Mouse (Mus musculus) kidney, embryonic 16.5 days (tissue): ENCODE data around the gene 0610010K14Rik. TPM values are rescaled to one million over a fixed set of nuclear protein-coding genes. Genes with fewer than 3 reads are reported as not detected.

Experiments used
- ATAC-seq: fragments of 200-750 bp; cut with Nextera tagmentation; 2 replicates; pipeline ENCODE4 v1.8.0; 2017; ENCODE audit warnings: moderate TSS enrichment; ENCODE audit not compliant: low FRiP score, low TSS enrichment
- H3K27ac ChIP-seq: fragments of 300-500 bp; sonication (generic); 2 replicates; pipeline ENCODE4 v1.5.1; 2014; ENCODE audit warnings: low read length
- H3K27me3 ChIP-seq: fragments of 300-500 bp; sonication (generic); 2 replicates; pipeline ENCODE4 v1.6.1; 2014; ENCODE audit warnings: low read length, control low read depth, mixed read lengths; ENCODE audit not compliant: insufficient read depth
- H3K36me3 ChIP-seq: fragments of 300-500 bp; sonication (generic); 2 replicates; pipeline ENCODE4 v1.6.1; 2014; ENCODE audit warnings: low read length, control low read depth, mixed read lengths; ENCODE audit not compliant: insufficient read depth
- H3K4me1 ChIP-seq: fragments of 300-500 bp; sonication (generic); 2 replicates; pipeline ENCODE4 v1.6.1; 2014; ENCODE audit warnings: low read length, control low read depth, mixed read lengths; ENCODE audit not compliant: insufficient read depth
- H3K4me2 ChIP-seq: fragments of 300-500 bp; sonication (generic); replicated peaks from 2 replicates; pipeline ENCODE4 v1.6.1; 2014; ENCODE audit warnings: low read depth, low read length
- H3K4me3 ChIP-seq: fragments of 300-500 bp; sonication (generic); 2 replicates; pipeline ENCODE4 v1.5.1; 2014; ENCODE audit warnings: mild to moderate bottlenecking, low read length
- H3K9ac ChIP-seq: fragments of 300-500 bp; sonication (generic); replicated peaks from 2 replicates; pipeline ENCODE4 v1.6.1; 2014; ENCODE audit warnings: low read length
- H3K9me3 ChIP-seq: fragments of 300-500 bp; sonication (generic); 2 replicates; pipeline ENCODE4 v1.6.1; 2016; ENCODE audit warnings: low read length, control low read depth
- WGBS: fragments of 180-500 bp; shearing (Covaris S2); extraction: QIAGEN DNeasy Blood & Tissue Kit; methylation state at CpG from one replicate; pipeline ENCODE4 v1.1.7; 2014; 5-methylcytosine and 5-hydroxymethylcytosine counted together
- polyA plus RNA-seq: library from polyadenylated mRNA; unstranded; fragments of >200 nt; fragmentation: Nextera tagmentation; extraction: Ambion mirVana; gene quantifications from 2 replicates; pipeline ENCODE4 v1.2.1, GENCODE M21; 2015

Gene 0610010K14Rik
- polyA plus RNA-seq, 1 experiment from 2014 or later, result 170 TPM

DNA sequence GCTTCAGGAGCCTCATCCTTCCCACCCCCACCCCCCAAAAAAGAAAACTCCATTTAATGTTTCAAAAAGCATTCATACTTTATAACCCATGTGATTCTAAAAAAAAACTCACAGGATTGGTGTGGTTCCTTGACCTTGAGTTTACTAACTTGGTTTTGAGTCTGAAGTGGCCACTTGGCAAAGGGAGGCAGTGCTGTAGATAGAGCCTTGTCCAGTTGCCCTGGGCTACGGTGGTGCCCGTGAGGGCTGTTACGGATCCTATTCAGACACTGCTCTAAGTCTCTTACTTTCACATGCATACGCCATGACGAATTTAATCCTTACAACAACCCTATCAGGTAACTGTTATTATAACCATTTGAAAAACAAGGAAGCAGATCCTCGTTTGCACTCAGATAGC, 25.7 kb downstream of the 0610010K14Rik start:
- Histone ChIP-seq H3K9ac (no peak overlapping the region), H3K4me3 (no peak overlapping the region), H3K4me1 (peaks cover 20% of the 10 kb centered on the region), H3K4me2 (no peak overlapping the region), H3K9me3 (no peaks in the 10 kb centered on the region), H3K36me3 (no peaks in the 10 kb centered on the region), H3K27me3 (peaks cover 39% of the 10 kb centered on the region), H3K27ac (no peak overlapping the region)
- ATAC-seq, result no peak
- WGBS, result 73% methylated on average over 6 of the region's 6 CpGs

DNA sequence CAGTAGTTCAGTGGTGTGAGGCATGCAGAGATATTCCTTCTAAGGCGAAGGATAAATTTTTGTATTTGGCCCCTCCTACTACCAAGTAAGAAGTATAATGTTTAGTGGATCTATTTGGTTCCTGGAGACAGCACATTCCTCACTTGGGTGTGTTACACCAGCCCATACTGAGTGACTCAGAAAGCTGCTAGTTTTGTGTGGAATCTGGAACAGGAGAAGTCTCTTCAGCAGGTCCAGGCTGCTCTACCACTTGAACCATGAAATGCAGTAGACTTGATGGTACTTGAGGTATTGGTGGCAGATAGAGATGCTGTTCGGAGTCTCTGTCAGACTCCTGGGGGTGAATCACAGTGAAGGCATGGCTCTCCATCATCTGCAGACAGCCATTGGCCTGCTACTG, 27.0 kb downstream of the 0610010K14Rik start:
- H3K9me3 ChIP-seq, result no peaks in the 10 kb centered on the region
- WGBS, result 94% methylated on average over 2 of the region's 2 CpGs

DNA sequence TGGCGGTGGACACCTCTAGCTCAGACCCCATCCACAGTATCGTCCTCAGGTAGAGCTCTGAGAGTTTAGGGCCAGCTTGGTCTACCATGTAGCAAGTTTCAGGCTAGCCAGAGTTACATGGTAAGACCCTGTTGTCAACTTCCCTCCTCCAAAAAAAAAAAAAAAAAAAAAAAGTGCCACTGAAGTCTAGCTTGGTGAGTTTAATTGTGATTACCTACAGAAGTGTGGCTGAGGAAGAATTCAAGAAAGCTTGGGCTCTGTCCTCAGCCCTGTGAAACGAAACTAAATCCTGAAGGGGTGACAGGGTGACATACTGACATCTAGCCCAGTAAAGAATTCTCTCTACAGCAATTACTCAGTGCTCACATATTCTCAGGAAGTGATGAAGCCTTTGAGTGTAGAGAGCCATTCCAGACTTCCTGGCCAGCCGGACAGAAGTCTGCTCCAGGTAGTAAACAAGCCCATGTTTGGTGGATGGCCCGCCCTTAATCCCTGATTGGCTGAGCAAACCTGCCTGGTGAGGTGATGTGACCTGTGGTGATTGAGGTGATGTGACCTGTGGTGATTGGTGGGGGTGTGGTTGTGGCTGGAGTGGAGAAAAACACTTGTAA, 28.8 kb downstream of the 0610010K14Rik start:
- Histone ChIP-seq H3K27me3 (peaks cover 11% of the 10 kb centered on the region), H3K9me3 (no peaks in the 10 kb centered on the region), H3K9ac (no peak overlapping the region), H3K27ac (no peak overlapping the region), H3K4me2 (no peak overlapping the region), H3K4me3 (no peak overlapping the region), H3K4me1 (peaks cover 7% of the 10 kb centered on the region; the same call in 1 of the 2 replicates), H3K36me3 (no peaks in the 10 kb centered on the region)
- 67% methylated on average over 5 of the region's 5 CpGs for WGBS
- no peak for ATAC-seq

More for the DNA sequence above, 27.0 kb downstream of the 0610010K14Rik start:
- Histone ChIP-seq H3K36me3 (no peaks in the 10 kb centered on the region), H3K9ac (no peak overlapping the region), H3K27ac (no peak overlapping the region), H3K4me2 (no peak overlapping the region), H3K4me3 (no peak overlapping the region), H3K4me1 (peaks cover 20% of the 10 kb centered on the region), H3K27me3 (peaks cover 29% of the 10 kb centered on the region)
- ATAC-seq, result no peak

DNA sequence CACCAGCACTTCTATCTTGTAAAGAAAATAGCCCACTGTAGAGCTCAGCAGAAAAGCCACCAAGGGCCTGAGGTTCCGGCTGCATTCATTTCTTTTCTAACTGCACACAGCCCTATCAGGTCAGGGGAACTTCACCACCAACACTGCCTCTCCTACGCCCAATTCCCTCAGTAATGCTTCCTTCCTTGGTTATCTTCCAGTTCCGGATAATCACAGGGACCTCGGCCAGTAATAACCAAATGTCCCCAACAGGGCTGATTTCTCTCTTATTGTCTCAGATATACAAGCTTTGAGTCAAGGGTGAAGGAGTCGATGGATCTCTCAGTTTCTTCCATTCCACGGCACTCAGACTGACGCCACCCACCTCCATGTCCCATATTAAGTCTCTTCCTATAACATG, 30.4 kb downstream of the 0610010K14Rik start:
- Histone ChIP-seq H3K27ac (no peak overlapping the region), H3K9ac (no peak overlapping the region), H3K9me3 (no peaks in the 10 kb centered on the region), H3K36me3 (no peaks in the 10 kb centered on the region), H3K4me1 (no peaks in the 10 kb centered on the region), H3K27me3 (no peaks in the 10 kb centered on the region), H3K4me3 (no peak overlapping the region), H3K4me2 (no peak overlapping the region)
- 78% methylated on average over 7 of the region's 7 CpGs for WGBS
- no peak for ATAC-seq

DNA sequence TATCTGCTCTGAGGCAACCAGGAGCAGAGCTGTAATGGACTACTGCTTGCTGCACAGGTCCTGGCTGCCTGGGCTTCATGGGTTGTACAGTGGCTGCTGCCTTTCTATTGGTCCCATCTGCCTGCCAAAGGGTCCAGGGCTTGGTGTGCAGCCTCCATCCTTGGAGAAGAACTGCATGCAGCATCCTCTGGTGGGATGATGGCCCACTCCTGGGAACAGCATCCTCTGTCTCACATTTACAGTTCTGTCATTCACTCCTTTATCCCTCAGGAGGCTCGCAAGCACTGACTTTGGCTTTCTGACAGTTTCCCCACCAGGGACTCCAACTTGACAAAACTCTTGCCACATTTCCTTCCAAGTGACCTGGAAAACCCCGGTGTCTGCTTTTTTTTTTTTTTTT, 30.9 kb downstream of the 0610010K14Rik start:
- no peak overlapping the region for H3K27ac ChIP-seq
- WGBS, result 77% methylated on average over 2 of the region's 2 CpGs
- no peaks in the 10 kb centered on the region for H3K36me3 ChIP-seq
- H3K4me1 ChIP-seq, result no peaks in the 10 kb centered on the region
- H3K27me3 ChIP-seq, result no peaks in the 10 kb centered on the region
- no peak overlapping the region for H3K9ac ChIP-seq
- H3K9me3 ChIP-seq, result no peaks in the 10 kb centered on the region
- no peak overlapping the region for H3K4me2 ChIP-seq
- no peak overlapping the region for H3K4me3 ChIP-seq
- no peak for ATAC-seq

DNA sequence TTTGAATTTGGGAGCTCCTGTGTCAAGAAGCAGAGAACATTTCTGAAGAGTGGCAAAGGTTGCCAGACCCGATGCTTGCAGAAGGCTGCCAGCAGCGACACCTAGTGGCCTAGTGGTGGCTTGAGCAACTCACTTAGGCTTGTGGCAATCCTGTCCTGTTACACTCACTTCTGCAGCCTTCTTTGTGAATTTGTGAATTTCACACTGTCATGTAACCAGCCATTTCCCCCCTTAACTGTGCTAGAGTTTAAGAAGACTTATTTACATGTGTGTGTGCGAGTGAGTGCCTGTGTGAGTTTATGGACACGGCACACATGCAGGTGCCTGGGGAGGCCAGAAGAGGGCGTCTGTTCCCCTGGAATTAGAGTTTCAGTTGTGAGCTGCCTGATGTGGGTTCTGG, 36.0 kb downstream of the 0610010K14Rik start:
- no peak overlapping the region for H3K27ac ChIP-seq
- peaks cover 3% of the 10 kb centered on the region; the same call in 1 of the 2 replicates for H3K27me3 ChIP-seq
- H3K9ac ChIP-seq, result no peak overlapping the region
- H3K4me3 ChIP-seq, result no peak overlapping the region
- ATAC-seq, result 0 out of 2 replicates have a peak, but pooled peaks have one; percentile 61
- WGBS, result 38% methylated on average over 5 of the region's 5 CpGs
- H3K36me3 ChIP-seq, result no peaks in the 10 kb centered on the region
- peaks cover 14% of the 10 kb centered on the region for H3K4me1 ChIP-seq
- no peak overlapping the region for H3K4me2 ChIP-seq
- H3K9me3 ChIP-seq, result no peaks in the 10 kb centered on the region

DNA sequence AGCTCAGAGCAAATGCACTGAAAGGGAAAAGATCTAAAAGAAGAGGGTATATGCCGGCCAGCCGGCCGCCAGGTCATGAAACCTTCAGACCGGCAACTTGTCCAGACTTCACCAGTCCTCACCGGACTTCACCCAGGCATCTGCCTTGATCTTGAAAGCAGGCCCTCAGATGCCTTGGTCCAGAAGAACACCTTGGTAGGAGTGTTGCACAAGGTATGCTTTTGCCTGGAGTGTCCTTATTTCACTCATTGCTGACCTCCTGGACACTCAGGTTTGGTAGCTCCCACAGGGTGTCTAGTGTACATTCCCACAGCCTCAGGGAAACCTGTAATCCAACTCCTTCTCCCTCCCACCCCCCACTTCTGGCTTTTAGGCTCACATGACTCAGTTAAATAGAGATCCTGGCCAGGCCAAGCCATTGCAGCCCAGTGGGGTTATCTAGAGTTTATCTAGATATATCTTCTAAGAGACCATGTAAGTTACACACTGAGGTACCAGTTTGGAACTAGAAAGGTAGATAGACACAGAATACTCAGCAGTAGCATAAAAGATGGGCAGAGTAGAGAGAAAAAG, 37.6 kb downstream of the 0610010K14Rik start:
- 33% methylated on average over 5 of the region's 5 CpGs for WGBS

DNA sequence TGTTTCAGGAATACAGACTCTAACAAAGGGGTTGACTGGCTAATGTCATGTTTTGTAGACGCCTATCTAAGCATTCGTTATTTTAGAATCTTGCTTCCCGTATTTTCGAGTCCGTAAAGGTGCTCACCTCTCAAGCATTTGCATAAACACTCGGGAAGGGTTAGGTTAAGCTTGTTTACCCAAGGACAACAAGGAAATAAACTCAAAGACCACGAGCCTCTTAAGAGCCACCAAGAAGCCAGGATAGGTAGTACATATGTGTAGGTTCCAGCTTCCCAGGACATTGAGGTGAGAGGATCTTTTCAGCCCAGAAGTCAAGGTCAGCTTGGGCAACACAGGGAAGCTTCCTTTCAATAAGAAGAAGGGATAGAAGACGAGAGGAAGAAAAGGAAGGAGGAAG, 38.6 kb downstream of the 0610010K14Rik start:
- Histone ChIP-seq H3K9me3 (peaks cover 3% of the 10 kb centered on the region; the same call in 1 of the 2 replicates), H3K4me1 (peaks cover 14% of the 10 kb centered on the region), H3K9ac (no peak overlapping the region), H3K36me3 (no peaks in the 10 kb centered on the region), H3K27ac (peak overlapping the region; percentile 77), H3K4me2 (no peak overlapping the region), H3K27me3 (peaks cover 3% of the 10 kb centered on the region; the same call in 1 of the 2 replicates), H3K4me3 (no peak overlapping the region)
- WGBS, result 72% methylated on average over 8 of the region's 8 CpGs
- no peak for ATAC-seq

More for the DNA sequence above, 37.6 kb downstream of the 0610010K14Rik start:
- no peak overlapping the region for H3K4me3 ChIP-seq
- H3K9ac ChIP-seq, result peak overlapping the region; percentile 12; the same call in 1 of the 2 replicates
- H3K4me1 ChIP-seq, result peaks cover 14% of the 10 kb centered on the region
- peaks cover 3% of the 10 kb centered on the region; the same call in 1 of the 2 replicates for H3K27me3 ChIP-seq
- peaks cover 2% of the 10 kb centered on the region; the same call in 1 of the 2 replicates for H3K9me3 ChIP-seq
- H3K4me2 ChIP-seq, result no peak overlapping the region
- H3K36me3 ChIP-seq, result no peaks in the 10 kb centered on the region
- H3K27ac ChIP-seq, result peak overlapping the region; percentile 77
- ATAC-seq, result peak; percentile 49; the same call in 1 of the 2 replicates

DNA sequence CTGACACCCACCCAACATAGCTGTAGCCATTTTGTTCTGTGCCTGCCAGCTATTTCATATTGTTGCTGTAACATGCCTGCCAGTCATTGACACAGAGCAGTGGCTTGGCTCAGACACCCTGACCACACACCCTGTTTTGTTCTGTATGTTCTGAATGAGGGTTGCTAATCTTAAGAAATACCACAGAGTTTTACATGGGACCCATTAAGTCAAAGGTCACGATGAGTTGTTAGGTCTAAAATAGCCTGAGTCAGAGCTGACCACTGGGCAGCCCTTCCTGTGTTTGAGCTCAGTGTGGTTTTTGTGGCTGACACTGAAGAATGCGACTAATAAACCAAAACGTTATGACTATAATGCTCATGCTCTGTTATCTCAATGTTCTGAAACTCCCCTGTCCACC, 39.4 kb downstream of the 0610010K14Rik start:
- no peaks in the 10 kb centered on the region for H3K36me3 ChIP-seq
- 81% methylated on average over 3 of the region's 3 CpGs for WGBS
- H3K27me3 ChIP-seq, result peaks cover 3% of the 10 kb centered on the region; the same call in 1 of the 2 replicates
- H3K4me2 ChIP-seq, result no peak overlapping the region
- no peak overlapping the region for H3K27ac ChIP-seq
- H3K9me3 ChIP-seq, result peaks cover 3% of the 10 kb centered on the region; the same call in 1 of the 2 replicates
- H3K4me3 ChIP-seq, result no peak overlapping the region
- ATAC-seq, result no peak
- H3K9ac ChIP-seq, result no peak overlapping the region
- peaks cover 19% of the 10 kb centered on the region for H3K4me1 ChIP-seq
